Mouse (Mus musculus) forebrain, embryonic 10.5 days (tissue): ENCODE measurements around the gene Vmn2r5. TPM values are rescaled to one million over a fixed set of nuclear protein-coding genes. Genes with fewer than 3 reads are reported as not detected.
"Not testable (repeated sequence)": the region's sequence is repeated elsewhere in the genome, so short reads cannot be mapped to it uniquely, and the experiment has no call there.

Experiments used
- DNase-seq: peaks from one replicate; pipeline ENCODE4 v3.0.0-alpha.2; 2017; ENCODE audit warnings: low spot score; ENCODE audit errors: extremely low spot score
- H3K27ac ChIP-seq: fragments of 300-500 bp; sonication (generic); 2 replicates; pipeline ENCODE4 v1.5.1; 2016; ENCODE audit warnings: mild to moderate bottlenecking
- H3K27me3 ChIP-seq: fragments of 300-500 bp; sonication (generic); 2 replicates; pipeline ENCODE4 v1.6.1; 2016; ENCODE audit warnings: mild to moderate bottlenecking; ENCODE audit not compliant: poor library complexity, severe bottlenecking
- H3K36me3 ChIP-seq: fragments of 300-500 bp; sonication (generic); replicated peaks from 2 replicates; pipeline ENCODE4 v1.6.1; 2016; ENCODE audit warnings: mild to moderate bottlenecking, moderate library complexity
- H3K4me1 ChIP-seq: fragments of 300-500 bp; sonication (generic); 2 replicates; pipeline ENCODE4 v1.6.1; 2016
- H3K4me3 ChIP-seq: fragments of 300-500 bp; sonication (generic); 2 replicates; pipeline ENCODE4 v1.5.1; 2016; ENCODE audit warnings: mild to moderate bottlenecking, moderate library complexity
- H3K9me3 ChIP-seq: fragments of 300-500 bp; sonication (generic); 2 replicates; pipeline ENCODE4 v1.6.1; 2016; ENCODE audit warnings: mild to moderate bottlenecking, moderate library complexity
- WGBS: fragments of 180-500 bp; shearing (Covaris S2); methylation state at CpG from one replicate; pipeline ENCODE4 v1.1.7; 2016; 5-methylcytosine and 5-hydroxymethylcytosine counted together
- polyA plus RNA-seq: library from polyadenylated mRNA; unstranded; fragments of >200 nt; fragmentation: Nextera tagmentation; extraction: Ambion mirVana; gene quantifications from 2 replicates; pipeline ENCODE4 v1.2.1, GENCODE M21; 2016

Gene Vmn2r5
- polyA plus RNA-seq, result not detected in 2 replicates

DNA sequence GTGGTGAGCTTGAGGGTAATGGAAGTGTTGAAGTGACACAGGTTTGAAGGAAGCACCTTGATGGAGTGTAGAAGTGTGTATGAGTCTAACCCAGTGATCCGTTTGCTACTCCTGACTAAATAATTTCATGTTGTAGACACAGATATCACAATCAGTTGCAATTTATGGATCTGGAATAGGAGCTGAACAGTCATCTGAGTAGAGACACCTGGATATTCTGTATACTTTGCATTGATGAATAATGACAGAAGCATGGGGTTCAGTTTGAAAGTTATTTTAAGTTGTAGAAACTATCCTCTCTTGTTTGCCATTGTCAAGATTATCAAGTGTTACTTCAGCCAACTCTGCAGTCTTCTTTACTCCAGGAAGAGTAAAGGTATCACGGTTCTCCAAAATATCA lies at the start of gene Vmn2r5:
TSS of gene Vmn2r5 (minus strand) at position 101 of the 400 bp plus-strand sequence.
- H3K9me3 ChIP-seq, H3K27me3 ChIP-seq, DNase-seq, H3K4me3 ChIP-seq, H3K36me3 ChIP-seq, H3K4me1 ChIP-seq, H3K27ac ChIP-seq: not testable (repeated sequence)
- 88% methylated on average over 1 of the region's 2 CpGs for WGBS

DNA sequence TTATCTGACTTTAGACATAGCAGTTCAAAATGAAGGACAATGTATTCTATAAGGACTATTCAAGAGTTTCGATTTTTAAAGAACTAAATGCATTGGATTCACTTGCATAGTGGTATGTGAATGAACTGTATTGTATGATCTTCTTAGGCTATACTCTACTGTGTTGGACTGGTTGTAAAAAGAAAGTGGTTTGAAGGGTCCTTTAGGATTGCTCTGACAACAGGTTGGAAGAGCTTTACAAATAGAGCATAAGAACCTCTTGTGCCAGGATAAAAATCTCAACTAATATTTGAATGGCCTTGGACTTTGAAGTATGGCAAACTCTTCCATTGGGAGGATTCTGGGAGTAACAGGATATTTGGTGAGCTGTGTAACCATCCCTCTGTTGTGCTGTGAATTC lies 13.9 kb upstream of the Vmn2r5 start:
- H3K27me3 ChIP-seq, H3K4me1 ChIP-seq, DNase-seq, H3K36me3 ChIP-seq, H3K27ac ChIP-seq, H3K4me3 ChIP-seq, H3K9me3 ChIP-seq: not testable (repeated sequence)
- 83% methylated on average over 1 of the region's 1 CpGs for WGBS

Other genes starting within 250 kb of the Vmn2r5 start
- gene Vmn2r3, start 220.1 kb downstream of the Vmn2r5 start, polyA plus RNA-seq, result 0.01 and 0.04 TPM in 2 replicates
- not detected in 2 replicates for gene Vmn2r4, start 94.5 kb downstream of the Vmn2r5 start, polyA plus RNA-seq
- gene Vmn2r6, start 56.0 kb upstream of the Vmn2r5 start, polyA plus RNA-seq, result not detected in 2 replicates